Mouse (Mus musculus) heart, embryonic 13.5 days (tissue): ENCODE measurements around the gene Fgfr2. TPM values are rescaled to one million over a fixed set of nuclear protein-coding genes. Genes with fewer than 3 reads are reported as not detected.
A peak's percentile ranks its signal among the peaks of the same experiment; 100 is the strongest.

Source experiments
- ATAC-seq: fragments of 200-750 bp; cut with Nextera tagmentation; 2 replicates; pipeline ENCODE4 v1.8.0; 2017; ENCODE audit warnings: moderate TSS enrichment; ENCODE audit not compliant: insufficient number of reproducible peaks, low FRiP score, low TSS enrichment; ENCODE audit errors: extremely low read depth
- H3K27ac ChIP-seq: fragments of 300-500 bp; sonication (generic); replicated peaks from 2 replicates; pipeline ENCODE4 v1.5.1; 2015; ENCODE audit warnings: moderate library complexity, mild to moderate bottlenecking, inconsistent platforms
- H3K27me3 ChIP-seq: fragments of 300-500 bp; sonication (generic); replicated peaks from 2 replicates; pipeline ENCODE4 v1.6.1; 2015; ENCODE audit warnings: mild to moderate bottlenecking, inconsistent platforms
- H3K36me3 ChIP-seq: fragments of 300-500 bp; sonication (generic); 2 replicates; pipeline ENCODE4 v1.6.1; 2015; ENCODE audit warnings: mild to moderate bottlenecking, inconsistent platforms
- H3K4me1 ChIP-seq: fragments of 300-500 bp; sonication (generic); 2 replicates; pipeline ENCODE4 v1.6.1; 2015; ENCODE audit warnings: inconsistent platforms
- H3K4me2 ChIP-seq: fragments of 300-500 bp; sonication (generic); 2 replicates; pipeline ENCODE4 v1.6.1; 2015; ENCODE audit warnings: inconsistent platforms, mild to moderate bottlenecking, moderate library complexity
- H3K4me3 ChIP-seq: fragments of 300-500 bp; sonication (generic); 2 replicates; pipeline ENCODE4 v1.5.1; 2015; ENCODE audit warnings: moderate library complexity, mild to moderate bottlenecking, inconsistent platforms
- H3K9ac ChIP-seq: fragments of 300-500 bp; sonication (generic); 2 replicates; pipeline ENCODE4 v1.6.1; 2015; ENCODE audit warnings: inconsistent platforms, mild to moderate bottlenecking, moderate library complexity
- H3K9me3 ChIP-seq: fragments of 300-500 bp; sonication (generic); 2 replicates; pipeline ENCODE4 v1.6.1; 2016; ENCODE audit warnings: inconsistent platforms
- WGBS: fragments of 180-500 bp; shearing (Covaris S2); methylation state at CpG from one replicate; pipeline ENCODE4 v1.1.7; 2015; ENCODE audit warnings: mixed read lengths; 5-methylcytosine and 5-hydroxymethylcytosine counted together
- polyA plus RNA-seq: library from polyadenylated mRNA; unstranded; fragments of >200 nt; fragmentation: Nextera tagmentation; extraction: Ambion mirVana; gene quantifications from 2 replicates; pipeline ENCODE4 v1.2.1, GENCODE M21; 2015

The Fgfr2 gene
- polyA plus RNA-seq, 1 experiment from 2014 or later, result 22.5 TPM

DNA sequence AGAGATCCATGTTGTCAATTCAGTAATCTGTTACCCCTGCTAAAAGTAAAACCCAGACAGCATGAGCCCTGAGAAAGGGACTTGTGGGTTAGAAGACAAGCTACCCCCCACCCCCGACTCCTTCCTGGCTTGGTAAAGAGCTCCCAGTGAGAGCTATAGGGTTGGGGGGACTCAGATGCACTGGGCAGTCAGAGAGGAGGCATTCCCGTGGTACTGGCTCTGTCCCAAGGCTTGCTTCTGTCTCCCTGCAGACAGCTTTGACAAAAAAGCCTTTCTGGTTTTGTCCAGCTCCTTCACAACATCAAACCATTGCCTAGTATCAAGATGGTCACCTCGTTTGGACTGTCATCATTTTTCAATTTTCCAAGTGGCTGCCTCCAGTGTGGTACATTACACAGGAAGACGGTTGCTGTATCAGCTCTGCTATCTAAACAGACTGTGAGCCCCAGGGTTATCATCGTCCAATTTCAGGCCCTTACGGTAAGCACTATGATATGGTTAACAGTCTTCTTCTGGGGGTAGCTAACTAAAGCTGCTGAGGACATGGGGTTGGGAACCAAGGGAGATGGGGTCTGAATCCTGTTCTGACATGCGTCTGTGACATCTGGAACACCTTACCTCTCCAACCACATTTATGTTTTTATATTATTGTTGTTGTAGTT is 726.4 kb downstream of the Fgfr2 start:
- 41% methylated on average over 7 of the region's 7 CpGs for WGBS
- H3K9ac ChIP-seq, result no peak overlapping the region
- no peak overlapping the region for H3K4me3 ChIP-seq
- no peak overlapping the region for H3K4me2 ChIP-seq
- peaks cover 4% of the 10 kb centered on the region; the same call in 1 of the 2 replicates for H3K9me3 ChIP-seq
- H3K4me1 ChIP-seq, result 0 out of 2 replicates have a peak, but pooled peaks cover 11% of the 10 kb centered on the region
- H3K27ac ChIP-seq, result no peak overlapping the region
- no peak for ATAC-seq
- H3K36me3 ChIP-seq, result no peaks in the 10 kb centered on the region
- no peaks in the 10 kb centered on the region for H3K27me3 ChIP-seq

DNA sequence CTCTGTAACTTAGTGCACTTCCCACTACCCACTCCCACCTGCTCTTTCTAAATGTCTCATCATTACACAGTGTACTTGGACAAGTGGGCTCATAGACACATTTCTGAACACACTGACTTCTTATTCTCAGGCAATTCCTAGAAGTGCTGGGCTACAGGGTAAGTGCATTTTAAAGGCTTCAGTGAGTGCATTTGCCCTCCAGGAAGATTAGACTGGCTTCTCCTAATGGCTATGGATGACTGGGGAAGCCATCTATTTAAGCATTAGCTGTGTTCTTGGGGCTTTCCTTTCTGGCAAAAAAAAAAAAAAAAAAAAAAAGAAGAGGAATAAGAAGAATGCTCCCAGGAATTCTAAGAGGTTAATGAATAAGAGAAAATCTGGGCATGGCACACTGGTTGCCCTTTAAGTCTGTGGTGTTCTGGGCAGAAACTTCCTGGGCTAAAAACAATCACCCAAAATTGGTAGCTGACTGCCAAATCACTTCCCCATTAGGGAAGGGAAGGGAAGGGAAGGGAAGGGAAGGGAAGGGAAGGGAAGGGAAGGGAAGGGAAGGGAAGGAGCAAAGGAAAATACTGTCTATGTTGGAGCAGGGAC is 729.5 kb downstream of the Fgfr2 start:
- no peak overlapping the region for H3K9ac ChIP-seq
- no peaks in the 10 kb centered on the region for H3K36me3 ChIP-seq
- H3K4me3 ChIP-seq, result no peak overlapping the region
- no peak for ATAC-seq
- H3K4me2 ChIP-seq, result no peak overlapping the region
- peaks cover 4% of the 10 kb centered on the region; the same call in 1 of the 2 replicates for H3K9me3 ChIP-seq
- peaks cover 25% of the 10 kb centered on the region for H3K4me1 ChIP-seq
- no peaks in the 10 kb centered on the region for H3K27me3 ChIP-seq
- H3K27ac ChIP-seq, result no peak overlapping the region

DNA sequence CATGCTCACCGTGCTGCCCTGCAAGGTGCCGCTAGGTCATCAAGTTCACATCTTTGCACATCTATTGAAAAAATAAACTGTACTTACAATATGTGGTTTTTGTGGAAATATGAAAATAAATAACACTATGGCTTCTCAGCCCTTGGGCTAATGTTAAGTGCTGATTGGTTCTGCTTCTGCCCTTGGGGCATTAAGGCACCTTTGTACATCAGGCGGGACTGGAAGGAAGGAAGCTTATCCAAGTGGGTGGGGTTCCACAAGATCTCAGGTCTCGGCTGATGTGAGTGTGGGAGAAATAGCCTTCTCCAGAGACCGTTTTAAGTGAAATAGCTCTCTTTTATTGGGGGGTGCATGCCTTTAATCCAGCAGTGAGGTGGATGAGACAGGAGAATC is 730.1 kb downstream of the Fgfr2 start:
- H3K9me3 ChIP-seq, result peaks cover 4% of the 10 kb centered on the region; the same call in 1 of the 2 replicates
- no peak for ATAC-seq
- H3K27ac ChIP-seq, result no peak overlapping the region
- H3K9ac ChIP-seq, result no peak overlapping the region
- H3K36me3 ChIP-seq, result no peaks in the 10 kb centered on the region
- H3K4me1 ChIP-seq, result peaks cover 25% of the 10 kb centered on the region
- 73% methylated on average over 5 of the region's 5 CpGs for WGBS
- no peak overlapping the region for H3K4me3 ChIP-seq
- no peak overlapping the region for H3K4me2 ChIP-seq
- H3K27me3 ChIP-seq, result no peaks in the 10 kb centered on the region

DNA sequence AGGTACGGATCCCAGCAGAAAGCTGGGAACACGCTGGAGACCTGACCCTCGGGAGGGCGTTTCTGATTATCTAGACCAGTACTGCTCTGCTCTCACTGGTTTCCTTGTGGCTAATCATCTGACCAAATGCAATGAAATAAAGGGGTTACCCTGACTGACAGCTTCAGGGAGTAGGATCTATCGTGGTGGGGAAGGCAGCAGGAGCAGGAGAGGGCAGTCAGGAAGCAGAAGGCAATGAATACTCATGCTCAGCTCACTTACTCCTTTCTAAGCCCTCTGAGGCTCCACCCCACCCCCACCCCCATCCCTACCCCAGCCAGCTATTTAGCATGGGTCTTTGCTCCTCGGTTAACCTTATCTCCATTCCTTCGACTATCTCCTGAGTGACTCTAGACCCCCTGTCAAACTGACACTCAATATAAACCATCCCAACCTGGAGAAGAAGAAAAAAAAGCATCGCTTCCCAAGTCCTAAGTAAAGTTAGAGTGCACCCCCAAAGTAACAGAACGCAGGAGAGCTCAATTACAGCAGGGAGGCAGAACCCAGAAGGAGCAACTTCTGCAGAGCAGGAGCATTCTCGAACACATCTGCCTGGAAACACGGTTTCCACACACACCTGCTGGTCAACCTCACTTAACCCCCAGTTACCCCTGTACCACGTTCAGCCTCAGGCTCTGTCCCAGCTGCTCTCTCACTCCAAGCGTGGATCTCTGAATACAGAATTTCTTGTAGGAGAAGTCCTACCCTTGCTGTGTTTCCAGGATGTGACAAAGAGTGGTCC is 730.7 kb downstream of the Fgfr2 start:
- Histone ChIP-seq H3K4me1 (peaks cover 25% of the 10 kb centered on the region), H3K27me3 (no peaks in the 10 kb centered on the region), H3K4me2 (no peak overlapping the region), H3K9me3 (peaks cover 4% of the 10 kb centered on the region; the same call in 1 of the 2 replicates), H3K9ac (no peak overlapping the region), H3K4me3 (no peak overlapping the region), H3K27ac (no peak overlapping the region), H3K36me3 (no peaks in the 10 kb centered on the region)
- no peak for ATAC-seq
- 39% methylated on average over 13 of the region's 13 CpGs for WGBS

DNA sequence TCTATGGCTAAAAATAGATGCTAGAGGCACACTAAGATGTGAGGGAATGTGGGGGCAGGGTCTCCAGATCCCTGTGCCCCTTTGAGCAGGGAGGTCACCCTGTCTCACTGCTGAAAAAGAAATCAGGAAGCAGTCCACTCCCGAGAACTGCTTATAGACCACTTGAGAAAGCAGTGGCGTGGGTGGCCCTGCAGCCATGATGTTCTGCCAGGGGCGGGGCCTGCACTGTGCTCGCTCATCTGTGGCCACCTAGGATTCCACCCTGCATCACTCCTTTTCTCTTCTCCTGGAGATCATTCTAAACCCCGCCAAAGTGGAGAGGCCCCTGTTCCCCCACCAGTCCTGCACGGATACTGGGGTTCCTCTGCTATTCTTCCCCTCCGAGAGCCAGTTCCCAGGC is 733.7 kb downstream of the Fgfr2 start:
- Histone ChIP-seq H3K36me3 (no peaks in the 10 kb centered on the region), H3K4me1 (peaks cover 42% of the 10 kb centered on the region), H3K9me3 (no peaks in the 10 kb centered on the region), H3K4me2 (peak overlapping the region; percentile 30; the same call in 1 of the 2 replicates), H3K4me3 (no peak overlapping the region), H3K27ac (peak overlapping the region; percentile 39; the same call in 1 of the 2 replicates), H3K27me3 (no peaks in the 10 kb centered on the region), H3K9ac (no peak overlapping the region)
- no peak for ATAC-seq
- WGBS, result 45% methylated on average over 7 of the region's 7 CpGs

DNA sequence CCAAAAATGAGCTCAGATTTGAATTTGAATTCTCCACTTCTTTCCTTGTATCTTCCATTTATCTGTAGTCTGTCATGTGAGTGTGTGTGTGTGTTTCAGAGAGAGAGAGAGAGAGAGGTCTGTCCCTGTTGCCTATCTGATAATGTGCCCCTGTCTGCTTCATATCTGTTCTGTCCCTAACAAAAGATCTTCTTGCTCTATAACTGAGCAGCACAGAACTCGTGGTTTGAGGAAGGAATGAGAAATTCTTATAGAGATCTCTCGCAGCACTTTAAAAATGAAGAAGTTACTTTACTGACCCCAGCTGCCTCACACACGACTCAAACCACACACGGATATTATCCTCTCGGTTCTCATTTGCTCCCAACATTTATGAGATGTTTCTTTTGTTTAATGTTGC is 735.6 kb downstream of the Fgfr2 start:
- Histone ChIP-seq H3K4me3 (no peak overlapping the region), H3K4me1 (peaks cover 44% of the 10 kb centered on the region), H3K9me3 (no peaks in the 10 kb centered on the region), H3K27ac (no peak overlapping the region), H3K27me3 (no peaks in the 10 kb centered on the region), H3K9ac (no peak overlapping the region), H3K36me3 (no peaks in the 10 kb centered on the region), H3K4me2 (no peak overlapping the region)
- no peak for ATAC-seq
- WGBS, result 63% methylated on average over 5 of the region's 5 CpGs

DNA sequence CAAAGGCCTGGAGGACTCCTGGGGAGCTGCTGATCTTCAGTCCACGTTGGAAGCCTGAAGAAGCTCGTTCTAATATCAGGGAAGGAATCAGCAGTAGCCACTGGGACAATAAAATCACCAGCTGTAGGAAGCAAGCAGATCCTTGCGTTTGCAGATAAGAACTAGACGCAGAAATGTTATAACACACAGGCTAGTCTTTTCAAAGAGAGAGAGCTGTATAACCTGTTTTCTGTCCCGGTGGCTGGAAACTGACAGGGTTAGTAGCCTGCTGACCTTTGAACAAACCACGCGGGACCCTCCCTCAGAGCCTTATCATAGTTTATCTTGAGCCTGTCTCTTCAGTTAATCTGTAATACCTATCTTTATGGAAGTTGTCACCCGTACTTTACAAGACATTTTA is 736.8 kb downstream of the Fgfr2 start:
- Histone ChIP-seq H3K4me3 (no peak overlapping the region), H3K9me3 (no peaks in the 10 kb centered on the region), H3K9ac (no peak overlapping the region), H3K36me3 (no peaks in the 10 kb centered on the region), H3K4me2 (no peak overlapping the region), H3K27me3 (0 out of 2 replicates have a peak, but pooled peaks cover 3% of the 10 kb centered on the region), H3K27ac (no peak overlapping the region), H3K4me1 (peaks cover 38% of the 10 kb centered on the region)
- WGBS, result 18% methylated on average over 8 of the region's 8 CpGs
- ATAC-seq, result no peak

DNA sequence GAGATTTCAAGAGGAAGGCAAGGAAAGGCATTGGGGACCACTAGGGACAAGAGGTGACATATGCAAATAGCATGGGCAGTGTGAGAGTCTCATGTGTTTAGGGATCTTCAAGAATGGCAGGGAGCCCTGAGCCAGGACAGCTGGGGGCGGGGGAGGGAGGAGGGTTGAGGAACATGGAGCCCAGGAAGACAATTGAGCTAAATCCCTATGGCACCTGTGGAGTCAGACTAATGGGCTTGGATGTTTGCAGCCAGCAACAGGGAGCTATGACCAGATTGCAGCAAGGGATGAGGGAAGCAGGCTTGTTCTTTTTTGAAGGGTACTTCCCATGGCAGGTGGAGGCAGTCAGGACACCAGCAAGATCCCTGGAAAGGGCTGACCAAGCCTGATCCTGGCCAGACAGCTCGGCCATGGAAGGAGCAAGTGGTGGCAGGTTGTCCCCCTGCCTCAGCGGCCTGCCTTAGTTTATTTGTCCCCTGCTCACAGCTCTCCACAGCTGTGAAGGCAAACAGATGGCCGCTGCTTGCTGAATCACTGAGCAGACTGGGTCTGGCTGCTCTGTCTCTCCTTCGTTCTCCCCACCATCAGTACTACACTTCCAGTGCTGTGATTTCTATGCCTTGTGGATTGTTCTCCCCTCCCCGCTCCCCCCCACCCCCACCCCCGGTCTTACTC is 737.6 kb downstream of the Fgfr2 start:
- no peak overlapping the region for H3K27ac ChIP-seq
- peaks cover 42% of the 10 kb centered on the region for H3K4me1 ChIP-seq
- no peaks in the 10 kb centered on the region for H3K9me3 ChIP-seq
- H3K27me3 ChIP-seq, result 0 out of 2 replicates have a peak, but pooled peaks cover 3% of the 10 kb centered on the region
- H3K36me3 ChIP-seq, result no peaks in the 10 kb centered on the region
- H3K9ac ChIP-seq, result 0 out of 2 replicates have a peak overlapping the region, but pooled peaks have one; percentile 10
- no peak overlapping the region for H3K4me3 ChIP-seq
- no peak overlapping the region for H3K4me2 ChIP-seq
- 34% methylated on average over 7 of the region's 7 CpGs for WGBS
- no peak for ATAC-seq

DNA sequence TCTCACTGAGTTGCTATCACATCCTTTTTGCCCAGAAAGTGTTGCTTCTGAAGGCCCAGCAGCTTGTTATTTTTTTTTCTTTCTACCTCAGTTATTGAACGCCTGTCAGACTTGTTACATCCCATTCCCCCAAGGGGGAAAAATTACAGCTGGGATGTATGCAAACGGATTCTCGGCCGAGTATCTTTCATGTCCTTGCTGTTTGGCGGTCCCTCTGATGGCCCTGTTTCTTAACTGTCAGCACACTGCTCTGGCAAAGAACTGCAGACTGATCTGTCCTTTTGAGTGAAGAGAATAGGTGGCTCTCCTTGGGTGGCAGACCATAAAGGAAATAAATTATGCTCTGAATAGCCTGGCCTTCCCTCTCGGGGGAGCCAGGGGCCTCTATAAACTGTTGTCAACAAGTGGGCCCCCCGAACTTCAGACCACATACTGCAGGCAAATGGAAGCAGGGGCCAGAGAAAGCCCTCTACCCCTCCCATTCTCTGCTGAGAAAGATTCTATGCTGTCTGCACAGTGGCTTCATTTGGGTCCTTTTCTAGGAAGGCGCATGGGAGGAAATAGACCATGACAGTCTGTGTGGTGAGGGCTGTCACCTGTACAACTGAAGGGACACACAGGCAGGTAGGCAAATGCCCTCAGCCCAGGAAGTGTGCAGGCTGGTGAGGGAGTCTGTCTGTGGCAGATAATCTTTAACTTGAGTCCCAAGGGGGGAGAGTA is 738.3 kb downstream of the Fgfr2 start:
- no peaks in the 10 kb centered on the region for H3K9me3 ChIP-seq
- H3K9ac ChIP-seq, result 0 out of 2 replicates have a peak overlapping the region, but pooled peaks have one; percentile 10
- no peak overlapping the region for H3K27ac ChIP-seq
- peaks cover 43% of the 10 kb centered on the region for H3K4me1 ChIP-seq
- no peak overlapping the region for H3K4me3 ChIP-seq
- WGBS, result 27% methylated on average over 8 of the region's 8 CpGs
- H3K27me3 ChIP-seq, result 0 out of 2 replicates have a peak, but pooled peaks cover 3% of the 10 kb centered on the region
- H3K4me2 ChIP-seq, result no peak overlapping the region
- no peaks in the 10 kb centered on the region for H3K36me3 ChIP-seq
- ATAC-seq, result no peak

DNA sequence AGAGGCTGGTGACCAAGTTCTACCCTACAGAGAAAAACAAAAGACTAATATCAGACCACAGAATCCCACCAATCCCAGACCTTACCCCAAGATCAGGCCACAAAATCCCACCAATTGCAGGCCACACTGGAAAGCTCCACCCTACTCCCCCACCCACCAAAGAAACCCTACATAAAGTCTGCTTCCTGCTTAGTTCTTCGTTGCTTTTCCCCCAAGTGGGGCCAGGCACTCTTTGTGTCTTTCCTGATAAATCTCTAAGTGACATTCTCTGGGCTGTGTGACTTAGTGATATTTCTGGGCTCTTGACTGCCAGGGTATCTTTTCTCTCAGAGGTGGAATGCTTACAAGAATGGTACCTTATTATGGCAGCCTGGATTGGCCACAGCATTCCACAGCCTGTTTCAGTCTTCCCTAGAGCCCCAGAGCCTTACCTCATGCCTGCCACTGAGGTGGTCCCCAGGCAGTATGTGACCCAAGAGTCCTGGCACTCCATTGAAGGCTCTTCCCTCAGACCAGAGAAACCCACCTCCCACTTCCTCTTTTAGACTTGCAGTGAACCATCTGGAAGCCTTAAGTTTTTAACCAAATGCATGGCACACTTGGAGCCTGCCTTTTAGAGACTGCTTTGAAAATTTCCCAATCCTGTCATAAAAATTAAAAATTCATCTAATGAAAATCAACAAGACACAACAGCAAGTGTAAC is 742.4 kb downstream of the Fgfr2 start:
- H3K4me1 ChIP-seq, result peaks cover 22% of the 10 kb centered on the region
- H3K27me3 ChIP-seq, result 0 out of 2 replicates have a peak, but pooled peaks cover 3% of the 10 kb centered on the region
- H3K36me3 ChIP-seq, result no peaks in the 10 kb centered on the region
- no peak overlapping the region for H3K27ac ChIP-seq
- no peak for ATAC-seq
- H3K9ac ChIP-seq, result no peak overlapping the region
- H3K4me3 ChIP-seq, result no peak overlapping the region
- H3K4me2 ChIP-seq, result no peak overlapping the region
- 12% methylated on average over 1 of the region's 1 CpGs for WGBS
- H3K9me3 ChIP-seq, result no peaks in the 10 kb centered on the region
